Mouse (Mus musculus) large intestine, adult 2 months (tissue): ENCODE results near the gene Phospho1. TPM values are rescaled to one million over a fixed set of nuclear protein-coding genes. Genes with fewer than 3 reads are reported as not detected.

Experiments used
- DNase-seq: peaks from one replicate; pipeline ENCODE4 v3.0.0-alpha.2; 2012; ENCODE audit warnings: low read depth, low spot score
- WGBS: fragments of 180-500 bp; shearing (Covaris S2); methylation state at CpG from one replicate; pipeline ENCODE4 v1.1.7; 2018; 5-methylcytosine and 5-hydroxymethylcytosine counted together
- polyA plus RNA-seq: library from polyadenylated mRNA; depleted of rRNA; stranded (reverse); fragments of >200 nt; gene quantifications from 2 replicates; pipeline ENCODE4 v1.2.3, GENCODE M21; 2012

Gene Phospho1
- polyA plus RNA-seq, 1 experiment, result 38.7 TPM

DNA sequence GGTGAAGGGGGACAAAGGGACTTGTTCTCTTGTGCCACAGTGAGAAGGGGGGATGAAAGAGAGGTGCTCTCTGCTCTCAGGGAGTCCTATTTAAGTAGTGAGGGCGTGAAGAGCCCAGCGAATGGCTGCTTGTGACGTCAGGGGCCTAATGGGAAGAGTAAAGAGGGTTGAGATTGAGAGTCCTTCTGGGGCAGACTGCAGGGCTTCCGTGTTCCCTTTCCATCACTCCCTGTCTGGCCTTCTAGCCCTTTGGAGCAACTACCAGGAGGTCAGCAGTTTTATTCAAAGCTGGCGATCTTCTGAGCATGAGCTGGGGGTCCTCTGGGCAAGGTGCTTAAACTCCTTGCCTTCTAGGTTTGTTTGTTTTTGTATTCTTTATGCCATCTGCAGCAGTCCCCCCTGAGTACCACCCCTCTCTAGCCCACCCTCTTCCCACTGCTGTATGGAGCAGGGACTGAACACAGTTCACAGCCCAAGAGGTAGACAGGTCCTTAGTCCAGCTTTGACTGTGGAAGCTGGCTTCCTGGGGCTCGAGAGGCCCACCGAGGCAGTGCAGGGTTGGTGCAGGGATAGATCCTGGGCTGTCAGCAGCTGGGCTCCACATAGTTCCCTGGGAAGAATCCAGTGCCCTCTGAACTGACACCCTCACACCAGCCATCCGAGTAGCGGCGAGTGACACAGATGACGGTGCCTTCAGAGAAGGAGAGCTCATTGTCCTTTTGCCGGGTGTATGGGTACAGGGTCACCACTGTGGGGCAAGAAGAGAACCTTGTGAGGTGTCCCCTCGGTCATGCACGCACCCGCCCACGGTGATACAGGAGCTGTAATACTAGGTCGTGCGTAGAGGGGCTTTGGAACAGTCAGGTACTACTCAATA lies 8.1 kb downstream of the Phospho1 start:
- 88% methylated on average over 18 of the region's 18 CpGs for WGBS
- DNase-seq, result no peak

DNA sequence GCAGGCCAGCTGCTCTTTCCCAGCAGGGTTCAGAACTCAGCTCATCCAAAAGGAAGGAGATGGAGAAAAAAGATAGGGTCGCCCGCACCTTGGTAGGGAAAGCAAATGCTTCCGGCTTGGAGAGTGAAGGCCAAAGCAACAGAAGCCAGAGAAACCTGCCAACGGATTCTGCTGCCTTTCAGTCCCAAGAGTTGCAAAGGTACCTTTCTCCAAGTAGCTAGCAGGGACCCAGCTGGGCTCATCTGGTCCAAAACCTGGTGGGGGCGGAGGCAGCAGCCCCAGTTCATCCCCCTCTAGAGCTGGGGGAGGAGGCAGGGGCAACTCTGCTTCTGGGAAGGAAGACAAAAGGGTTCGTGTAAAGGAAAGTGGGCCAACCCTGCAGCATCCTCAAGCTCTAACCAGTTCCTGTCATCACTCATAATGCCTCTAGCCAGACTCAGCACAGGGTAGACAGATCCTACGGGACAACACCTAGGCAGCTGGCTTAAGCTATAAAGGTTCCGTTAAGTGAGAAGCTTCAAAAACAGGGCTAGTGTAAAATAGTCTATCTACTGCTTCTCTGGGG lies 8.8 kb downstream of the Phospho1 start:
- 62% methylated on average over 8 of the region's 8 CpGs for WGBS
- DNase-seq, result no peak

DNA sequence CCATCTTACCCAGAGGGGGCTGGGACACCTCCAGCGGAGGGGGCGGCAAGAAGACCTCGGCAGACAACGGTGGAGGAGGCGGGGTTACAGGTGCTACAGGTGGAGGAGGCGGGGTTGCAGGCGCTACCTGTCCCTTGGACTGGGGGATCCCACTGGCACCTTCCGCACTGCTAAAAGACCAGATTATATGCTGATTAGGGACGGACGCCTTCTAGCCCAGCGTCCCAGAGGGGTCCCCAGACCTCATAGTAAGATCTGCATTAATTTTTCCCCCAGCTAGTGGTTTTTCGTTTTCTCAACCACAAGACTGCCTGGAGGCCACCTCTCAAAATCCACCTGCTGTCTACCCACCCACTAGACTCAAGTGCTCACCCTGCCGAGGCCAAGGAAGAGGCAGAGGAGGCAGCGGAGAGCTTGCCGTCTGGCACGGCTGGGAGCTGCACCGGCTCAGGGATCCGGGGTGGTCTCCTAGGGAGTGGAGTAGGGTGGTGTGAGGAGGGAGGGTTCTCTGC lies 9.4 kb downstream of the Phospho1 start:
- no peak for DNase-seq
- 21% methylated on average over 18 of the region's 18 CpGs for WGBS

DNA sequence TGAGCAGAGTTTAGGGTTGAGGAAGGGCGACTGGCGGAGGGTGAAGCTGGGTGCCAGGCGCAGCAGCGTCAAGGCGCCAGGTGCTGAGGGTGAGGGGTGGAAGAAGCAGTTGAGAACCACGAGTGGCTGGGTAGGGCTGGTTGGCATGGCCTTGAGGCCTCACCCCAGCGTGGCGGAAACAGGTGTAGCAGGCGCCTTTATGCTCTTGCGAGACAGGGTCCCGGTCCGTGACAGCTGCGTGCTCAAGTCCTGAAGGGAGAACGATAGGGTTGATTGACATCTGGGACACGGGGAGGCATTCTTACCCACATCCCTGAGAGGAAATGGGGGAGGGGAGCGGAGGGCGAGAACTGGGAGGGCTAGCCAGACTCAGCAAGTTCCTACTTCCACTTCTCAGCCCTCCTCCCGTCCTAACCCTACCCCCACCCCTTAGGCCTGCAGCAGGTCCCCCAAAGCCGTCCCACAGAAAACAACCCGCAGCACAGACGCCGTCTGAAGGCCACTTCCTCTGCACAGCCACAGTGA lies 9.9 kb downstream of the Phospho1 start:
- DNase-seq, result no peak
- 12% methylated on average over 22 of the region's 22 CpGs for WGBS

DNA sequence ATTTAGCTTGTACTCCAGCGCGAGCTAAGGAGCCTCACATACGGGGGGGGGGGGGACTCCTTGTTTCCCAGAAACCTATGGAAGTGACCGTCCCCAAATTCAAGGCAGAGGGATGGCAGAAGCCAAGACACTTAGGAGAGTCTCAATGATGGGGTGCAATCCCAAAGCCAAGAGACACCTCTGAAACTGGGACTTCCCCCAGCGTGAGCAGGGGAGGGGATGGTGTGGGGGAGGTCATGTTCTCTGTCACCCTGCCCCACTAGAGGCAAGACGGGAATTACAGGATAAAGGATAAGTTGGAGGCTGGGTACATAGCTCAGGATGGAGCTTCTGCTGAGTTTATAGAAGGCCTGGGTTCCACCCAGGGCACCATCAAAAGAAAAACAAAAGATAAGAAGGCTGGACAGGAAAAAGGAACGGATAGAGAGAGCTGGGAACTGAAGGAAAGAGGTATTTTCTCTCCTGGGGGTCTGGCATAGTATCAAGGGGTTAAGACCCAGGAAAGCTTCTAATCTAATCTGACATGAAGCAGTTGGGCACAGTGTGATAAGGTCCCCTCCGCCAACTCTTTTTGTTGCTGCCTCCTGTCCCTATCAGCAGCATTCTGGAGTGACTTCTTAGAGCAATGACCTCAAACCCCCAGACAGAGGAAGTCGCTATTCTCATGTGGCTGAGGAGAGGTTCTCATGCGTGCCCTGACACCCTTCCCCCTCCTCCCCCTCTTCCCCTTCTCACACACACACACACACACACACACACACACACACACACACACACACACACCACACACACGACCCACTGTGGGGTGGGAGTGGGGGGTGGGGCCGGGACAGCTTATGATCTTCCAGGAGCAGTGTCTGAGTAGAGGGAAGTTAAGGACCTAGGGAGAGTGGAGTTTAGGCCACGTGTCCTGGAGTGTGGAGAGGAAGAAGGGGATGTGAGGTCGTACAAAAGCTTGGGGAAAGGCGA lies 10.7 kb downstream of the Phospho1 start:
- 31% methylated on average over 15 of the region's 15 CpGs for WGBS
- DNase-seq, result no peak

DNA sequence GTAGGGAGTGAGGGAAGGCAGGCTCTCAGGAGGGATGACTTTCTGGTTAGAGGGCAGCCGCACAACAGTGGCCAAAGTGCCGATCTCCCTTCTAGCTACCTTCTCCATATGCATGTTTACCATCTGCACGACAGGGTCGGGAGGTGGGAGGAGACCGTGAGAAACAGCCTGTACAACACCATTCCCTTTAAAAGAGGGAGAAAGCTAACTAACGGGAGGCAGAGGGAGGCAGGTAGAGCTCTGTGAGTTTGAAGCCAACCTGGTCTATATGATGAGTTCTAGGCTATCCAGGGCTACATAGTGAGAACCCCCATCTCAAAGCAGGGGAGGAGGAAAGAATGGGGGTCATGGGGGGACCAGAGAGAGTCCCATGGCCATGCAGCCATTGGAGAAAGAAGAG lies 11.5 kb downstream of the Phospho1 start:
- WGBS, result 39% methylated on average over 6 of the region's 6 CpGs
- no peak for DNase-seq

DNA sequence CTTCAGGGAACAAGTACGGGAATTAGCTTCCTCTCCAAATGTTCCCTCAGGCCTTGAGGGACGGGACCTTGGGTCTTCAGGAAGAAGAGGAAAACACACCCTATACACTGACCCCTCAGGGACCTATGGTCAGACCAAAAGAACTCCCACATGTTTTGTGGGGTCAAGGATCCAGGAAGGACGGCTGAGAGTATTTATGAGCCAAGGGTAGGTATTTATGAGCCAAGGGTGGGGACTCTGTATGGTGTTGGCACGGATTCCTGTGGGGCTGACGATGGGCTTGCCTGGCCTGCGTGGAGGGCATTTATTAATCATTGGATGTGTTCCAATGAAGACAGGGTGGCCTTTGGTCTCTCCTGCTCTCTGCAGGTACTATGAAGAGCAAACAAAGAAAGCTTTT lies 12.1 kb downstream of the Phospho1 start:
- DNase-seq, result no peak
- WGBS, result 25% methylated on average over 6 of the region's 6 CpGs

DNA sequence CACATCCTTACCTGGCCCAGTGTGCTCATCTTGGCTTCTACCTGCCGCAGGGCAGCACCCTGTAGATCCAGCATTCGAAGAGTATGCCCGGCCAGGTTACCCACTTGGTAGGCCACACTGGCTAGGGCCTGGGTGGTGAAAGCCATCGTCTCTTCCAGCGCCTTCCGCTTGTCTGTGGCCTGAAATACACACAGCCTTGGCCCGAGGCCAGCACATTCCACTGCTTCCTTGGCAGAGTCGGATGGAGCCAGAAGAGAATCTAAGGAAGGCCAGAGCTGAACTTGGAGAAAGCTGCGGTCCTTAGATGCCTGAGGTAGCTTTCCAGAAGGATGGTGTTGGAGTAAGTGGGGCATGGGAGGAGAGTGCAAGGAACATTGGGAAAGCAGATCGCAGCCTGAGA lies 12.8 kb downstream of the Phospho1 start, which contains the start of gene Gngt2:
Gene Gngt2 (plus strand): TSS at position 158 of the 400 bp plus-strand sequence.
- 14% methylated on average over 10 of the region's 10 CpGs for WGBS
- no peak for DNase-seq

DNA sequence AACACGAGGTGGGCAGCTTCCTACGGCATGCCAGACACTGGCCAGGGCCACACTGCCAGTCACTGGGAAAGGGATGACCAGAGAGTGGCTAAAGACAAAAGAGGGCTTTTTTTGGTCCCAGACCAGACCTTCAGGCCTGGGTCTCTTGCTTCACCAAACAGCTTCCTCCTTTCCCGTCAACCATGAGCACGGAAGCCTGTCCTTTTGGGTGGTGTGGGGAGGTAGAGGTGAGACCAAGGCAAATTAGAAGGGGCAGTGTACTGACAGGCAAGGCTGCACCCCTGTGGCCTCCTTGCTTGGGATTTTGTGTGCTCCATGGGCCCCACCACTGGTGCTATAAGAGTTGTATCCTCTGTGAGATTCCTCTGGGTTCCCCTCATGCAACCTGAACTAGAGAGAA lies 14.3 kb downstream of the Phospho1 start:
- no peak for DNase-seq
- WGBS, result 81% methylated on average over 4 of the region's 4 CpGs

DNA sequence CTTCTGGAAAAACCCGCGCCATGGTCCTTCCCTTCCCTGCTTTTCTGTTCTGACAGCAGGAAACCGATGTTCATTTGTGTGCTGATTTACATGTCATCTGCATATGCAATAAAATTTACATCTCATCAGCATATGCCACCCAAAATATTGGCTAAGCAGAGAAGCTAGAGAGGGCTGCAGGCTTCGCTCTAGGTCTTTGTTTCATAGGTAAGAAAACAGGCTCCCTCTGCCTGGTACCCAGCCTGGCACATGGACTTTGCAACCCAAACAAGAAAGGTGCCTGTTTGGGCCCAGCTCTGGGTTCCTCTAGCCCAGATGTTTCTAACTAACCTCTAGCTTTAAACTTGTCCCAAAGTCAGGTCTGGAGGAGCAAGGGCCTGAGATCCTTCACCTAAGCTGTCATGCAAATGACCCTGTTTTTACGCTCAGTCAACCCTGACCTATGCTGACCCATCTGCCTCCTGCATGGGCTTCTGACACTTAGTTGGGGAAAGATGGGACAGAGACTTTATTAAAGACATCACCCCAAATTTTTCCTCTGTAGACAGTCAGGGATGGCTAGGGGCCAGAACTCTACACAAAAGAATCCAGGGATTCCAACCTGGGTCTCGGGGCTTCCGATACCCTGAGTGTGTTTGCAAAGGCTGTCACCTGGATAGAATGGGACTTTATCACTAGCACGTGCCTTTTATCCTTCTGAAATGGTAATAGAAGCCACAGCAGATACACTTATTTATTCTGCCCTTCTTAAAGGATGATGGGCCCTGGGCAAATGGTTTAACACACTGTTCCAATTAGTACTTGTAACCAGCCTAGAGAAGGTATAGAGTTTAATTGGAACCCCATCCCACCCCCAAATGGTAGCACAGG lies 14.9 kb downstream of the Phospho1 start:
- no peak for DNase-seq

DNA sequence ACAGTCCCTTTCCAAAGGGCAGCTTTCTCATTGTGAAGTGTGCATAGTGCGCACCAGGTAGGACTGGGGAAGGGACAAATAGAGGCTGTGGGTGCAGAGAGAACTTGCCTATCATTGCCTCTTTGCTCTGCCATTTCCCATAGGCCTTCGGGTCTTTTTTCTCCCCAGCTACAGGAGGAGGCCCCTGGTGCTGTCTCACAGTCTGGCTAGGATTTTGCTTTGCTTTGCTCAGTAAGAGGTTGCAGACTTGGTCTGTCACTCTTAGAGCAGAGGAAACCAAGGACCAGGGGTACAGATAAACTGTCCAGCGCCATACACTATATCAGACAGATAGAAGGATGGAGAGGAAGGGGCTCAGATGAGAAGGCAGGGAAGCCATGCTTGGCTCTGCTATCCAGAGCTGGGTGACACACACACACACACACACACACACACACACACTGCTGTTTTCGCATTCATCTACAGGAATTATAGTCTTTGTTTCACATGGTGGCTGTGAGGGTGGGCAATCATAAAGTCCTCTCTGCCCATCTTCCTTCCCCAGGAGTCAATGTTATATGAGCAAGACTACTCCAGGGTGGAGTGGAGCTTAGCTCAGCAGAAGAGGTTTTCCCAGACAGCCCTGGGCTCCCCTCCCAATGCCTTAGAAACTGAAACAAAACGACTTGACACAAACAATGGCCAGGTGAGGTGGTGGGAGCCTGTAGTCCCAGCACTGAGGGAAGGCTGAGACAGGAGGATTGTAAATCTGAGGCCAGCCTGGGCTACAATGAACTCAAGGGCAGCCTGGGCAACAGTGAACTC lies 16.6 kb downstream of the Phospho1 start:
- no peak for DNase-seq
- WGBS, result 65% methylated on average over 5 of the region's 5 CpGs

More for the DNA sequence above, 14.9 kb downstream of the Phospho1 start:
- 81% methylated on average over 8 of the region's 8 CpGs for WGBS

DNA sequence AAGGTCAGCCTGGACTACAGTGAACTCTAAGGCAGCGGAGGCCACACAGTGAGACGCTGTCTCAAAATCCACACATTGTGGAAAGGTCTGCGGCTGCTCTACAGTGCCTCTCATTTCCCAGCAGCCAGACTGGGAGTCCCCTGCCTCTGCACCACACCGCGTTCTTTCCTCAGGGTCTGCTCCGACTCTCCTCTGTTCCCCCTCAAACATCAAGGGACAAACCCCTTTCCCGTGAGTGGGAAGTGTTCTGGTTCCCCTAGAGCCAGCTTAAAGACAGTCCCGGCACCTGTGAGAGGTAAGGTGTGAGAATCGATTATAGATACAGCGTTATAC lies 17.2 kb downstream of the Phospho1 start:
- 77% methylated on average over 10 of the region's 10 CpGs for WGBS
- DNase-seq, result no peak

DNA sequence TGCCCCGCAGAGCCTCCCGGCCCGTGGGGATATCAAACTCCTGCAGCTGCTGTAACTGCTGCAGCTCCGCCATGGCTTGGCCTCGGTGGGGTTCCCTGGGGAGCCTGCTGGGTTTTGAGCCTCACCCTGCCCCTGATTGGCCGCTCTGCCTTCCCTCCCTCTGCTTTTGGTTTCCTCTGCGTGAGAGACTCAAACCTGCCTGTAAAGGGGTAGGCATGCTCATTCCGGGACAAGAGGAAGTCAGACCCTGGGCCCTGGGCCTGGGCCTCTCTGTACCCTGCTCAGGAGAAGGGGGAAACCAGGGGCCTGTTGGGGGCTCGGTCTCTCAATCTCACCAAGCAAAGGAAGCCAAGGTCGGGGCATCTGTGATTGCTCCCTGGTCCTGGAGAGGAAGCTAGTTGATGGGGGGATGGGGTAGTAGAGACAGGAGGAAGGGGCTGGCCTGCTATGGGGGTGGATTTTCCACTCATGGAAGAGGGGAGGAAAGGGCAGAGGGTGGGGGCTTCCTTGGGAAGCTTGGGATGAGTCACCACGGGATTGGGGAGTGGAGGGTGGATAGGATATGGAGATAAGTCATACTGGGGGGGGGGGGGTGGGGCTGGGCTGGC lies 17.9 kb downstream of the Phospho1 start, which contains the start of gene Abi3:
Gene Abi3 (minus strand): TSS at position 403 of the 608 bp plus-strand sequence.
- DNase-seq, result no peak
- WGBS, result 49% methylated on average over 11 of the region's 11 CpGs

DNA sequence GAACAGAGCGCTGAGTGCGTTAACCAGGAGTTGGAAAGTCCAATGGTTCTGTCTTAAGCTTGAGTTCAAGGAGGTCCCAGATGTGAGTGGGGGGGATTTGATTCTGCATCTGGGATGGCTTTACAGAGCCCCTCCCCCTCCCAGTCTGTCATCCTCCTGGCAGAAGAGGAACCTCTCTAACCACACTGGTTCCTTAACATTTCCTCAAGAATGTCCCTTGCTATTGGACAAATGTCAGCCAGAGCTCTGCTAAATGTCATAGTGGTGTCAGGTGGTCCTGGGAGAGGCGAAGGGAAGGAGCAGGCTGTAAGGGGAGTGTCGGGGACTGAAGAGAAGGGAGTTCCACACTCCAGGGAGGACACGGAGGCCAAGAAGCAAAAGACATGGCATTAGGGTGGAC lies 18.7 kb downstream of the Phospho1 start:
- no peak for DNase-seq
- 75% methylated on average over 5 of the region's 5 CpGs for WGBS

DNA sequence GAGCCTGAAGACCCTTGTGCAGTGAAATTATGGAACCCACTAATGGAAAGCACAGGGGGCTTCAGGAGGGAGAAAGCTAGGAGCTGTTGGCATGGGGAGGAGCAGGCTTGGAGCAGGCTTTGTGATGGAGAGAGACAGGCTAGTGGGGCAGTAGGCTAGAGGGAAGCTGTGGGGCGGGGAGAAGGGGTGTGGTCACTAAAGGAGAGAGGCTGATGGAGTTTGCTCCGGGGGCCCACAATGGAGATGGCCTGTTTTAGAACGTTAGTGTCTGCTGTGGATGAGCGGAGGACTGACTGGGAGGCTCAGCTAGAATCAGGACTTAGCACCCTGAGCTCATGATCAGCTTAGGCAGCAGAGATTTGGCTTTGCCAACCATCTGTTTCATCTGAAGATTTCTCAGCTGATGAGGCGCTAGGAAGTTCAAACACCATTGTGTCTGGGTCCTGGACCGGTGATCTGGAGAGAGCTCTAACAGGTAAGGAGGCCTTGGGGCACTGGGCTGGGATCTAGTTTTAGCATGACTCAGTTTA lies 19.2 kb downstream of the Phospho1 start:
- DNase-seq, result no peak

DNA sequence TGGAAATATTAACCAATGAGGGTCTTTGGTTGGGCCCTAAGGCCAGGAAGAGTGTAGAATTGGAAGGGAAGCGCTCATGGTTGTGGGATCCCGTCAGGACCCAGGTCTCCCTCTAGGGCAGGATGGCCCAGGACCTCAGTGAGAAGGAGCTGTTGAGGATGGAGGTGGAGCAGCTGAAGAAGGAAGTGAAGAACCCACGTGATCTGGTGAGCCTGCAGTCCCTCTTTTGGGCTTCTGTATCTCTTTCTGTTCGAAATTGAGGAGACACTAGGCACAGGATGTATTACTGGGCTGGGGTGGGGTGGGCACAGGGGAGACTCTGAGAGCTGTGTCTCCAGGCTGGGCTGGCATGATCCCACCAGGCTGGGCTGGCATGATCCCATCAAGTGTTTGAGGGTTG lies 20.6 kb downstream of the Phospho1 start:
- DNase-seq, result no peak
- 65% methylated on average over 4 of the region's 4 CpGs for WGBS

More for the DNA sequence above, 19.2 kb downstream of the Phospho1 start:
- 54% methylated on average over 6 of the region's 6 CpGs for WGBS

DNA sequence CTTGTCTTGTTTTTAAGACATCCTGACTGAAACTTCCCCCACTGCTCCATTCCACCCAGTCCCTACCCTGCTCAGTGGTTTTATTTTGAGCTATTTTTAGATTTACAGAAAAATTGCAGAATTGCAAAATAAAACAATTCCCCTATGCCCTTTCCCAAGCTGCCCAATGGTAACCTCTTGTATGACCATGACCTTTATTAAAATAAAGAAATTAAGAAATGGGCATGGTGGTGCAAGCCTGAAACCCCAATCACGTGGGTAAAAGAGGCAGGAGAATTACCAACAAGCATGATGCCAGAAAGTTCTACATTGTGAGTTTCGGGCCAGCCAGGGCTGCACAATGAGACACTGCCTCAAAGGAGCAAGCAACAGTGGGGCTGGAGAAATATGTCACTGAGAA lies 26.6 kb downstream of the Phospho1 start:
- no peak for DNase-seq
- WGBS, result 86% methylated on average over 2 of the region's 2 CpGs
